Mouse (Mus musculus): Measurements from ENCODE around the gene Hoxb6.

Gene Hoxb6

DNA sequence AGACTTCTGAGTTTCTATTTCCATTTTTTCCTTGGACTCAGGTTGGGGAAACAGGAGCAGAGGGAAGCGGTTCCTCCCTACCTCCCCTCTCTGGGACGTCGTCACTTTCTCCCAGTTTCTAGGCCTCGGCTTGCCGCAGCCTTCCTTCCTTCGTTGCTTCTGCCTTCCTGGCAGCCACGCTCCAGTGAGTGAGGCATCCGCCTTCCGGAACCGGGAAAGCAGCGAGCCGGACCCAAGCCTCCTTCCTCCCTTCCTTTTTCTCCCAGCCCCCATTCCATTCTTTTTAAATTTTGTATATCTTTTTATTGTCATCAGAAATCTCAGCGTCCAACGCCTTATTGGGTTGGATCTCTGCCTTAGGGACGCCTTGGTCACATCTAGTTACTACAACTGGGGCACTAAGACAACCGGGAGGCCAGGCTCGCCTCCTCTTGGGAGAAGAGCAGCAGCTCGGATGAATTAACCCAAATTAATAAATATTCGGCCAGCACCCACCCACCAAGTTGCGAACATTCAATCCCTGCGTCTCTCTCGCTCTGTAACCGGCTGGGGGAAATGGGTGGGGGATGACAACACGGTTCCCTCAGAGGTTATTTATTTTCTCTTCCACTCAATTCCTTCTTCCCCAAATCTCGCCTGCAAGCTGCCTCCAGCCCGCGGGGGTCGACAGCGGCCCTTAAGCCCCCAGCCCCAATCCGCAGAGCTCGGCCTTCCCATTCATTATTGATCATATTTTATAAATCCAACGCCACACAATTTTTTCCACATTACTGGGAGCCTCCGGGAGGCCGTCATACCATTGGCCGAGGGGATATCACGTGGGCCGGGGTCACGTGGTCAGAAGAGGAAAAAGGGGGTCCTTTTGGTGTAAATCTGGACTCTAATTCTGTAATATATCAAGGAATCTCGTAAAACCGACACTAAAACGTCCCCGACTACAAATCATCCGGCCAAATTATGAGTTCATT is 6.2 kb upstream of the Hoxb6 start, which contains the start of gene Hoxb7:
Hoxb7 (plus strand) TSS at position 853 of the 968 bp plus-strand sequence.
- peak; percentile 79 for DNase-seq (ENCODE audit: low spot score)

DNA sequence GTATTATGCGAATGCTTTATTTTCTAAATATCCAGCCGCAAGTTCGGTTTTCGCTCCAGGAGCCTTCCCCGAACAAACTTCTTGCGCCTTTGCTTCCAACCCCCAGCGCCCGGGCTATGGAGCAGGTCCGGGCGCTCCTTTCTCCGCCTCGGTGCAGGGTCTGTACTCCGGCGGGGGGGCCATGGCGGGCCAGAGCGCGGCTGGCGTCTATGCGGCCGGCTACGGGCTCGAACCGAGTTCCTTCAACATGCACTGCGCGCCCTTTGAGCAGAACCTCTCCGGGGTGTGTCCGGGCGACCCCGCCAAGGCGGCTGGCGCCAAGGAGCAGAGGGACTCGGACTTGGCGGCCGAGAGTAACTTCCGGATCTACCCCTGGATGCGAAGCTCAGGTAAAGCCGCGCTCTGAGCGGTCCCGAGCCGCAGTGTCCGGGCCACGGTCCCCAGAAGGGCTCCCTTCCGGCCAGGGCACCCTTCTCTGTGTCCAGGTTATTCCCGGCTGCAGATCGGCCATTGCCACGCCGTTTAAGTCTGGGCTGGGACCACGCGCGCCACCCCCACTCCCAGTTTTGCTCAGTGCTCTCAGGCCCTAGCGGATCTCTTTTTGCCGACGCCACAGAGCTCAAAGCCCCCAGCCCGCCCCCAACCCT is 5.4 kb upstream of the Hoxb6 start:
- no peak for DNase-seq (ENCODE audit: low spot score)

DNA sequence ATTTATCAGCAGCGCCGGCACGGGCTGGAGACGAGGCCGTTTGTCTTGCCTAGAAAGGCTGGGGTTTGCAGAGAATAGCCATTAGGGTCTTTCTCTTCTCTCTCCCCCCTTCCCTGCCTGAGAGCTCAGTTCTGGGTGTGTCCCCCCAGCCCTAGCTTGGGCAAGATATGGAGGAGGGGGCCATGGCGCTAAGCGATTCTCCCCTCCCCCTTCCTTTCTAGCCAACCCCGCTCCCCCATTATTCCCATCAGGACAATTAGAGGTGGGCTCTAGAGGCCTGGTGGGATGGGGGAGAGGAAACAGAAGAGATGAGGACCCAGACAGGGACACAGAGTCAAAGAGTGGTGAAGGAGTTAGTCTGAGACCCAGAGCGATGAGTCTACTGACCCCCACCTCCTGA is 4.9 kb upstream of the Hoxb6 start:
- DNase-seq (ENCODE audit: low spot score): no peak

DNA sequence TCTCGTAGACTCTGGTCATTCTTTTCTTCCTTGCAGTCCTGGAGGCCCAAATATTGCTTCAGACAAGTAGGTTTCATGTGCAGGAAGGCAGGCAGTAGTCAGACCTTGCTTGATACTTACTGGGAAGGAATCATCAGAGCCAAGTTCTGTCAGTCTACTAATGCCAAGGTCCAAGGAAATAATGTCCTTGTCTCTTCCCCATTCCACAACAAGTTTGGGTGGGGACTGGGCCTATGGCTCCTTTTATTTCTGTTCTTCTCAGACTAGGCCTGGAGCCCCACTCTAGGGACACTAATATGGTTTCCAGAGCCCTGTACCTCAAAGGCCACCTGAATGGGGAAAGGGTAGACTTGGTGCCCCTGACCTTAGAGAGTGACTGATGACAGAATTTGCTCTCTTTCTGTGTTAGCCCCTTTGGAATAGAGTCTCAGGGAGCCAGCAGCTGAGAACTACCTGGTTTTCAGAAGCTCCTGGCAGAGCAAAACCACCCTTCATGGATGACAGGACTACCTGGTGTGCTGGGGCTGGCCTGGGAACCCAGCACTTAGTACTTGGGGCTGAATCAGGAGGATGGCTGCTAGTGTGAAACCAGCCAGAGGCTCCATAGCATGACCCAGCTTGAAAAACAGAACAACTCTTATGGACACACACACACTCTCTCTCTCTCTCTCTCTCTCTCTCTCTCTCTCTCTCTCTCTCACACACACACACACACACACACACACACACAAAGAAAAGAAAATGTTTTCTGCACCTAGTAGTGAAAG is 3.6 kb upstream of the Hoxb6 start:
- no peak for DNase-seq (ENCODE audit: low spot score)

DNA sequence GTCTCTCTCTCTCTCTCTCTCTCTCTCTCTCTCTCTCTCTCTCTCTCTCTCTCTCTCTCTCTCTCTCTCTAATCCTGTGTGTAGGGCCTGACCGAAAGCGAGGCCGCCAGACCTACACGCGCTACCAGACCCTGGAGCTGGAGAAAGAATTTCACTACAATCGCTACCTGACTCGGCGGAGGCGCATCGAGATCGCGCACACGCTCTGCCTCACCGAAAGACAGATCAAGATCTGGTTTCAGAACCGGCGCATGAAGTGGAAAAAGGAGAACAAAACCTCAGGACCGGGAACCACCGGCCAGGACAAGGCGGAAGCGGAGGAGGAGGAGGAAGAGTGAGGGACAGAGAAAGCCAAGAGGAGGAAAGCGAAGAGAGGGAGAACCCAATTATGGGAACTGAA is 3.0 kb upstream of the Hoxb6 start:
- DNase-seq (ENCODE audit: low spot score): no peak

DNA sequence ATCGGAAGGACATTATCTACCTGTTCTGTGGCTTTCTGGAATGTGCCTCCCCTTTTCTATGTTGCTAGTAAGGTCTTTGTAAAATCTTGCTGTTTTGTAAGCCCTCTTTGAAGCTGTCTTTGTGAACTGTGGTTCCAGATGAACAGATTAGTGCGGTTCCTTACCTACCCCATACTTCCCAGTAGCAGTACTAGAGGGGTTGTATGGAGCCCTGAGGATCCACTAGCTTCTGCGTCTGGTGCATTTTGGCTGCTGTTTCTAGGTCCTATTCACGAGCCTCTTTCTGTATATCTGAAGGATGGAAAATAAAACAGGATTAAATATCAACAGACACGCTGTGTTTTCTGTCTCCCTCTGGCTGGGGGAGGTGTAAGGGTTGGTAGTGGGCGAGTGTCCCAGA is 2.4 kb upstream of the Hoxb6 start:
- no peak for DNase-seq (ENCODE audit: low spot score)

DNA sequence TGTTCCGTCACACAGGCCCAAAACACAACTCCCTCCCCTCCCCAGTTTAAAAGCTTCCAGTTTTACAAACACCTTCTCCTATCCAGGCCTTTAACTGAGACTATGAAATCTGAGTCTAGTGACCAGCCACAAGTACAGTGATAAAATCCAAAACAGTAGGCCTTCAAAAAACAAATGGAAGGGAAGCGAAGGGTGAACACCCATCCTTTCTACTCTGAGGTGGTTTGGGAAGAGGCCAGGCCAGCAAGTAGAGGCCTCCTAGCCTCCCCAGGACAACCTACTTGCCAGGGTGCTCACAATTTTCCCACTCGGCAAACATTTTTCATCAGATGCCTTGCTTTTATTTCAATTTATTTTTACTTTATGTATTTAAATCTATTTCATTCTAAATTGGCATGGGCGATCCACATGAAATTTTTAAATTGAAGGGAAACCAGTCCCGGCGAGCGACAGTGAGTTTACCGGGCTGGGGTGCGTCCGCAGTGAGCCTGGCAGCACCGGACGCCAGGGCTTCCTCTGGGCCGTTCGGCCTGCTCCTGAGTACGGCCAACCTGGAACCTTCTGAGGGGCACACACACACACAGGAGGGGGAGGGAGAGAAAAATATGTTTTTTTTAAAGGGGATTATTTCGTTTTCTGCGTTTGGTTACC is 1.4 kb upstream of the Hoxb6 start:
- DNase-seq (ENCODE audit: low spot score): no peak

DNA sequence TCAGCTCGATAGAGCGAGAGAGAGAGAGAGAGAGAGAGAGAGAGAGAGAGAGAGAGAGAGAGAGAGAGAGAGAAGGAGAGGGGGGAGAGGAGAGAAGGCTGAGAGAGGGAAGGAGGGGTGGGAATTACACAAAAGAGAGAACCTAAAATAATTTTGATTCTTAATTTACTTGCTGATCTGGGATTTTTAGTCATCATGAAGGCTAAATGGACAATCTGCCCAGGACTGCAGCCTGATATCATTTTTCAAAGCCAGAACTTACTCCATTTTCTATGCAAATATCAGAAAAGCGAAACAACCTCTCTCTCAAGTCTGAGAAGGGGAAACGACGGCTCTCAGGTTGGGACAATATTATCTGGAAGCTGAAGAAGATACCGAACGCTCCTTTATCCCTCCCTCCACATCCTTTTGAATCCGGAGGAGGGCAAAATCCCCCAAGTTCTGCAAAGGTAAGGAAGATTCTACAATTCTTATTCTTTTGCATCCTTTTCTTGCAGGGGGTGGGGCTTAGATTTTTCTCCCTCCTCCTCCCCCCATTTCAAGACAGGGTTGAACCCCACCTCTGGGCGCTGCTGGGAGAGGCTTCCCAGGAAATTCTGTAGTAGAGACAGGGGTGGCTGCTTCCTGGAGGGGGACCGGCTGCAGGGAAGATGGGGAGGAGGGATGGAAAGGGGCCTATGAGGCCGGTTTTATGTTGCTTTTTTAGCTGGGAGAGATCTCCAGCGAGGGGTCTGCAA is 457 bp downstream of the Hoxb6 start:
- DNase-seq (ENCODE audit: low spot score): no peak

DNA sequence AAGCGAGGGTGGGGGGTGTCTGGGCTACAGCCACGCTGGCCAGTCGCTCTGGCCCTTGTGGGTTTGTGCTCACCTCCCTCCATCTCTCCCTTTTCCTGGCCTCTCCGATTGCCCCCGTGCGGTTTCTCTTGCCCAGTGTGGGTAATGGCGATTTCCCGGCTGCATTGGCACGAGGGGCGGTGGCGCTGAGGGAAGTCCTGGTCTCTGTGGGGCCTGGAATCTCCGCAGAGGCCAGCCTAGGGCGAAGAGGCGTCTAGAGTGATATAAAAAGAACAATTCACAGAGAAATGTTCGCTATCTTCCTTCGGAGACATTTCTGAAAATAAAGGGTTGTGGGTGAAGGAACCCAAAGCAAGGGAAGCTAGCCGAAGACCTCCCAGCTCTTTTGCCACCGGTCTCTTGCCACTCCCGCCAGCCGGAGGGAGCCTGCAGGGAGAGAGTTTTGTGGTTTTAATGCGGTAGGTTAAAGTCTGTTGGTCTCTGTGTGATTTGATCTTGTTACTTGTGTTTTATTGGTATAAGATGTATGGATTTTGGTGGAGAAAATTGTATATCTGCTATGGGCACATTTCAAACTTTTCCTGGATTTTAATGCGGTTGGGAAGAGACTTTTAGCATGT is 1.1 kb downstream of the Hoxb6 start:
- DNase-seq (ENCODE audit: low spot score): no peak

DNA sequence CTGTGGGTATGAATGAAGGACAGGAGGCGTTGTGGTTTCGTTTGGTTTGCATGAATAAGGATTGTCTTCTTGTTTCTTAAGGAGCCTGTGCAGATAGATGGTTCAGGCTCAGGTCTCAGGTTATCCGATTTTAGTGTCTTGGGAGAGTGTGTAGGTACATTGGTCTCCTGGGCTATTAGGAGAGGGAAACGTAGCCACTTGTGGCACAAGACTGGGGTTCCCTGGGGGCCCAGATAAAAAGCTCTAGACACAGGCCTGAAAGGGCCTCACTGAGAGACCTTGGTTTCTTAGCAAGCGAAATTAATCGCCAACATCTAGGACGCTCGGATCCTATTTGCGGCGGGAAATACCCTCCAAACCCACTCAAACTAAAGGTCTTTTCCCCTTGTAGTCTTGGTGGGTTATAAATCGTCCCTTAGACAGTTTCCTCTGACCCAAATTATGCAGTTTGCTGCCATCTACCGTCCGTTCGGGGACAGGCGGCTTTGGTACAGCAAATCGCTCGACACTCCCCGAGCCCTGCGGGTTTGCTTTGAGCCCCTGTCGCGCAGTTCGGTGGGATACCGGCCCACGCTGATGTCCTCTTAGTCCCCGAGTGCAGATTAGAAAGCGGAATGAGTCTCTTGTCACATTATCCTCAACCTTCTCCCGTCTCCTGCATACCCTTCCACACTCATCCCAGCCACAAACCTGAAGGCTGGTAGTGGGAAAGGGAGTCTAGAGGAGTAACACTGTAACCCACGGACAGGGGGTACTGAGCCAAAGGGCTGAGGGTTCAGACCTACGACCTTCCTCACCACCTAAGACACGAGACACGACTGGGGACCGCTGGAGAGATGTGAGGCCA is 2.2 kb downstream of the Hoxb6 start:
- peak; percentile 81 for DNase-seq (ENCODE audit: low spot score)

DNA sequence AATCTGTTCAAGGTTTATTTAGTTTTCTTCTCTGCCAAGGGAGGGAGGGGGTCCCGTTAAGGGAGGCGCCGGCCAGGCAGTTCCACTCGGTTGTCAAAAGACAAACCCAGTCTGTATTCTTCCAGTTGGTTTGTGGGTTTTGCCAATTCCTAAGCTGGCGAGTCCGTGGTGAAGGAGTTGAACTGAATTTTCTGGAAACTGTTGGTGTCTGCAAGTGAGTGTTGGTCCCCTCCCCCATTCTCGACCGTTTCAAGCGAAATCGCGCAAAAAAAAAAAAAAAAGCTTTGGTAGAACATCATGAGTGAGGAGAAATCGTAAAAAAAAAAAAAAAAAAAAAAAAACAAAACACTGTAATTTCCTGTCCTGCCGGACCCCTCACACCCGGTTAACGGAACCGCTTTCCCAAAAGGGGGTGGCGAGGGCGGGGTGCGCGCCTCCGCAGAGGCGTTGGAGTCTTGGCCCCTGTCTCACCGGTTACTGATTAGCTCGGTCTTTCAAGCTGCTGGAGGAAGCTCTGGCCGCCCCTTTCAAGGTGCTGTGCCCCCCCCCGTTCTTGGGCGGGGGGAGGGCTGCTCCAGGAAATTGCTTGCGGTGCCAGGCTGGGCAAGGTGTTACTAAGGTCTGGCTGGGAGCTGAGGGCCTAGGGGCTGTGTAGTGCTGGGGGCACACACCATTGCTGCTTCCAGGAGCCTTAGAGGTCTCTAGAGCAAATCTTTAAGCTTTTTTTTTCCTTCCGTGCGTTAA is 3.0 kb downstream of the Hoxb6 start:
- no peak for DNase-seq (ENCODE audit: low spot score)

DNA sequence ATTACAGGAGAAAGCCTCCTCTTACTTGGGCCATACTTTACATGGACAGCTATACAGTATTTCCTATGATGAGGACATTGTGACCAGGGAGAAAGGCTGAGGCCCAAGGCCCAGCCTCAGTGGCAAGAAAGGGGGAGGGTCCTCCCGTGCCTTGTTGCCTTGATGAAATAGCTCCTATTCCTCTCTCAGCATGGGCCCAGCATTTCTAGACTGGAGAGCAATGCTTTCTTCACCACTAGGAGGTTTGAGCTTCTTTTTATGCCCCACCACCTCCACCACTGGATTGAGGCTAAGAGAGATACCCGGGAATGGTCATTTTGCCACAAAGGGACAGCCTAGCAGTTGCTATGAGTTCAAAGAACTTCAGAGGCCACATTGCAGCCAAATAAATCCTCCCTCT is 4.7 kb downstream of the Hoxb6 start:
- no peak for DNase-seq (ENCODE audit: low spot score)

DNA sequence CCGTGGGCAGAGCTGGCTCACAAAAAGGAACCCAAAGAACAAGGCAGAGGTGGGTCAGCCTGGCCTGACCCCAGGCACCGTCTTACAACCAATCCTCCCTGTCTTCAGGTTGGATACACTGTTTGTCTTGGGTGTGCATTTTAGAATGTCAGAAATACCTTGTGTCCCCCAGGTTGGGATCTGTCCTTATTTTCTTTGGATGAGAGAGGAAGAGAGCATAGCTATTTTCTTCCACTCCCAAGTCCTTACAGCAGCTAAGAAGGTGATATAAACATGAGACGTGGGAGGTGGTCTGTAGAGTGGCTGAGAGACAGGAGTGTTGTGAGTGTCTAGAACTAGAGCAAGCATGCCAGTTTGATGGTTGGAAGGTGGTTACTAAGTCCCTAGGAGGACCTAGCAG is 5.2 kb downstream of the Hoxb6 start:
- DNase-seq (ENCODE audit: low spot score): no peak

DNA sequence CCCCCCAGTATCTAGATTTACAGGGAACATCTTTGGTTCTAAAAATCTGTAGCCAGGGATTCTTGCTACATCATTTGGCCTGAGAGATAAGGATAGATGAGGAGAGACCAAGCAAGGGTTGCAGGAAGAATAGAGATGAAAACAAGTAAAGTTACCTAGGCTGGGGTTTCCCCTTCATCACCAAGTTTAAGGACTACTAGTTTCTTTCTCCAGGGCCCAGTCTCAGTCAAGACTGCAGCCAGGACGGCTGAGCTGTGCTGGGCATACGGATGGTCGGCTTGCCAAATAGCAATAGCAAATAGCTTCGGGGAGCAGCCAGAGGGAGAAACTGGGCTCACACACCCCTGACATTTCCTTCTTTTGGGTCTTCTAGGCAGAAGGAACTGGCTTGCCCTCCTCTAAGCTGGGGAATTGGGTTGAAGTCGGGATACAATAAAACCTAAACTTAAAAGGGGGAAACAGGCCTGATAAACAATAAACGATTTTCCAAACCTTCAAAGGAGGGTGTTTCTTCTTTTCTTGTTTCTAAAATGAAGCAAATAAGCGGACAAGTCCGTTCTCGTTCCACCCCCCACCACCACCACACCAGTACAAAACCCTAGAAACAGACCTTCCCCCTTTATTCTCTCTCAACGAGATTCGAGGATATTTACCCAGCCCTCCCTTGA is 5.8 kb downstream of the Hoxb6 start:
- no peak for DNase-seq (ENCODE audit: low spot score)

DNA sequence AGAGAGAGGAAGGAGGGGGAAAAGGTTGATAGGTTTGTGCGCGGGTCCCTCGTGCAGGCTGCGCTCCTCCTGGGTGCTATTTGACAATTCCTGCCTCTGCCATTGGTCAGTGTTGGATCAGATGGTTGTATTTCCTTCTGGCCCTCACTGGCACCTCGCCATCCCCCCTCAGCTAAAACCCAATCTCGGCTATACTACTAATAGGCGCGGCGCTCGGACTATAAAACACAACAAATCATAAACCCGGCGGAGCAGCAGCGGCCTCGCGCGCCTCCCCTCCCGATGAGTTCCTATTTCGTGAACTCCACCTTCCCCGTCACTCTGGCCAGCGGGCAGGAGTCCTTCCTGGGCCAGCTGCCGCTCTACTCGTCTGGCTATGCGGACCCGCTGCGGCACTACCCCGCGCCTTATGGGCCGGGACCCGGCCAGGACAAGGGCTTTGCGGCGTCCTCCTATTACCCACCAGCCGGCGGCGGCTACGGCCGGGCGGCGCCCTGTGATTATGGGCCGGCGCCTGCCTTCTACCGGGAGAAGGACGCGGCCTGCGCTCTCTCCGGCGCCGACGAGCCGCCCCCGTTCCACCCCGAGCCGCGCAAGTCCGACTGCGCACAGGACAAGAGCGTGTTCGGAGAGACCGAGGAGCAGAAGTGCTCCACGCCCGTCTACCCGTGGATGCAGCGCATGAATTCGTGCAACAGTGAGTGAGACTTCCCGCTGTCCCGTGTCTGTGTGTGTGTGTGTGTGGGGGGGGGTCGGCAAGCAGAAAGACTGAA is 6.8 kb downstream of the Hoxb6 start:
- DNase-seq (ENCODE audit: low spot score): no peak

DNA sequence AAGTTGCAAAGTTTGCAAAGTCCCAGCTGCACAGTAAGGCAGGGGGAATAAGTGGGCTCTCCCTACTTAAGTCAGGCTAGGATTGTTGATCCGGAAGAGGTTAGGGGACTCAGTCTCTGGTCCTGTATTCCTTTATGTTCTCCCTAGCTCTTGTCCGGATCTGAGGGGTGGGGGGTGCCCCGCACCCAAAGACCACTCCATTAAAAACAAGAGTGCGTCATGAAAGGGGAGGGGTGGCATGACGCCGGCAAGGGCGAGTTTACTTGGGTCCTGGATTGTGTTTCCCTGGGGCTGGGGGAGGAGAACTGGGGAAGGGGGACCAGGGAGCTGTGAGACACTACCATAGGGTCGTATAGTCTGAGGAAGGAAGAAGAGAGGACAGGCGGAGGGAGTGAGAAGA is 7.5 kb downstream of the Hoxb6 start:
- no peak for DNase-seq (ENCODE audit: low spot score)

DNA sequence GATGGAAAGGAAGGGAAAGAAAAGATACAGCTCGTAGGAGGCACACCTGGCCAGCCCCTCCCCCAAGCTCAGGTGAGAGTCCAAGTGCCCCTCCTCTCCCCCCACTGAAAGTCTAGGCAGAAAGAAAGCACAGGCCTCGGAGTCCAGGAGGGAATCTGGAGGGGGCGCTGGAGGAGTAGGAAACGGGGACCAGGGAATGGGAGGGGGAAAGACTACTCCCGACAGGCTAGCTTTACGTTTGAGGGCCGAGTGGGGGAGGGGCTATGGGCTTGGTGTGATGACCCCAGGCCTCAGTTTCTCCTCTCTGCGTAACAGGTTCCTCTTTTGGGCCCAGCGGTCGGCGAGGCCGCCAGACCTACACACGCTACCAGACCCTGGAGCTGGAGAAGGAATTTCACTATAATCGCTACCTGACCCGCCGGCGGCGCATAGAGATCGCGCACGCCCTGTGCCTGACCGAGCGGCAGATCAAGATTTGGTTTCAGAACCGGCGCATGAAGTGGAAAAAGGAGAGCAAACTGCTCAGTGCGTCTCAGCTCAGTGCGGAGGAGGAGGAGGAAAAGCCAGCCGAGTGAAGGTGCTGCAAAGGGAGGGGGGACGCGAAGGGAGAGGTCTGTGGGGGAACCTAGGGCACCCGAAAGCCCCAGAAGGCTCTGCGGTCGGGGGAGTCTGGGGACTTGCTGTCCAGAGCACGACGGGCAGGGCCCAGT is 8.2 kb downstream of the Hoxb6 start:
- no peak for DNase-seq (ENCODE audit: low spot score)

All from yolk sac, embryonic 10.5 days (tissue).